Comparison of ENCODE assay signal across 8 mouse cellular contexts in the genomic region with DNA sequence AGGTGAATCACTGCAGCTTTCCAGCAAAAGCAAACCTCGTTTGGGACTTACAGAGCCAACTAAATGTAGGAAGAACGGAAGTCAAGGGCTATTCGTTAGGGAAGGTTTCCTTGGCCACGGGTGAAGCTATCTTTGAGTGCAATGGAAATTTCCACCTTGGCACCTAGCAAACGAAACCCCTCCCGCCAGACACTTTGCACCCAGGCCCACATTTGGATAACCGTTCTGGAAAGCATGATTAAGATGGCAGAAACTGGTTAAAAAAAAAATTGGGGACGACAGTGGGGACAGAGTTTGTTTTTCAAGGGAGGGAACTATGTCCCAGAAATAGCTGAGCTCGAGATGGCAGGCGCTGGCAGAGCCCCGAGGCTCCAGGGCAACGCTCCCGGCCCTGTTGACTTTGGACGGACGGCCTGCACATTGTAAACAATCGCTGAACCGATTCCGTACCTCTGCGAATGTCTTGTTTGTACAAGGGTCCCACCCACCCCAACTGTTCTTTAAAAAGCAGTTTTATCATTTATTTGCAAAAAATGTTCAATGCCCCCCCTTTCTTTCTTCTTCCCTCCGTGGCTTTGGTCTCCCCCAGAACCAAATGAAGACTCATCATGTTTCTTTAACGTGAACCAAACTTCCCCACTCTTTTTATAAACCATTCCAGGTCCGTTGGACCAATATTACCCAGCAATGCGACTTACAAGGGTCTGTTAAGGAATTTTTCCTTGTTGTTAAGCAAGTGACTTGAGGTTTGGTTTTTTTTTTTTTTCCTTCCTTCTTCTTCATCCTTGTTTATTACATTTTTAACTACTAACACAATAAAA. TPM values are rescaled to one million over a fixed set of nuclear protein-coding genes. Genes with fewer than 3 reads are reported as not detected.
DNase-seq lines count a peak whose midpoint lies in the region; ATAC-seq lines count a peak whose summit lies in the region.

No protein-coding gene starts in this region.

- peak; percentile 64; the same call in 1 of the 2 replicates for ATAC-seq in liver, embryonic 16.5 days (ENCODE audit: low read depth)
- ATAC-seq in neural tube, embryonic 14.5 days (ENCODE audit: low read depth) = no peak

- DNase-seq in adrenal gland, postnatal 10 days = peak; percentile 50
- no peak for DNase-seq in adrenal gland, adult 18-20 months (ENCODE audit: low spot score in 2 of 2)
- peak; percentile 26 to 39 for DNase-seq in cerebellum, postnatal 25 days
- peak; percentile 55 for DNase-seq in heart, adult 8-10 months (ENCODE audit: low spot score)
- DNase-seq in kidney, adult 11 months = peak; percentile 70
- no peak for DNase-seq in right cerebral cortex, postnatal 25 days

- H3K4me1 ChIP-seq in liver, embryonic 16.5 days (ENCODE audit: control insufficient read depth, low read depth, low read length) = no peaks in the 10 kb centered on the region; the same call in 1 of the 2 replicates
- peaks cover 10% of the 10 kb centered on the region; the same call in 1 of the 2 replicates for H3K4me1 ChIP-seq in neural tube, embryonic 14.5 days (ENCODE audit: control insufficient read depth, insufficient read depth, low read length)

- H3K27me3 ChIP-seq in liver, embryonic 16.5 days (ENCODE audit: control insufficient read depth, insufficient read depth, low read depth, low read length) = no peaks in the 10 kb centered on the region
- no peaks in the 10 kb centered on the region for H3K27me3 ChIP-seq in neural tube, embryonic 14.5 days (ENCODE audit: control insufficient read depth, insufficient read depth, low read length)

- no peaks in the 10 kb centered on the region for H3K9me3 ChIP-seq in liver, embryonic 16.5 days (replicated peaks; ENCODE audit: control insufficient read depth, low read length)
- H3K9me3 ChIP-seq in neural tube, embryonic 14.5 days (ENCODE audit: control insufficient read depth, low read length) = no peaks in the 10 kb centered on the region

- 32% methylated on average over 23 of the region's 23 CpGs for WGBS in liver, embryonic 16.5 days (ENCODE audit: insufficient replicate concordance)
- 15% methylated on average over 23 of the region's 23 CpGs for WGBS in neural tube, embryonic 14.5 days

- H3K27ac ChIP-seq in liver, embryonic 16.5 days (ENCODE audit: low read length) = peak overlapping the region; percentile 53
- H3K27ac ChIP-seq in neural tube, embryonic 14.5 days (ENCODE audit: low read depth, low read length) = peak overlapping the region; percentile 67

- peak overlapping the region; percentile 46 for H3K4me2 ChIP-seq in liver, embryonic 16.5 days (ENCODE audit: low read depth, low read length)
- peak overlapping the region; percentile 48 for H3K4me2 ChIP-seq in neural tube, embryonic 14.5 days (ENCODE audit: low read depth, low read length)

- no peak overlapping the region for H3K4me3 ChIP-seq in liver, embryonic 16.5 days (ENCODE audit: low read depth, low read length)
- no peak overlapping the region; the same call in 1 of the 2 replicates for H3K4me3 ChIP-seq in neural tube, embryonic 14.5 days (ENCODE audit: low read depth, low read length)

- H3K9ac ChIP-seq in liver, embryonic 16.5 days (ENCODE audit: low read depth, low read length) = no peak overlapping the region
- no peak overlapping the region for H3K9ac ChIP-seq in neural tube, embryonic 14.5 days (replicated peaks; ENCODE audit: low read depth, low read length)

- no peaks in the 10 kb centered on the region for H3K36me3 ChIP-seq in liver, embryonic 16.5 days (ENCODE audit: control insufficient read depth, insufficient read depth)
- no peaks in the 10 kb centered on the region for H3K36me3 ChIP-seq in neural tube, embryonic 14.5 days (ENCODE audit: control insufficient read depth, insufficient read depth, low read length)

RNA-seq across cellular contexts. Expression of gene Skor1, which starts 57.5 kb away (rescaled TPM):
- under 1 TPM; 0.09 to 0.18 TPM for total RNA-seq in adrenal gland, postnatal 10 days (2021)
- under 1 TPM; 0.06 to 0.10 TPM for total RNA-seq in adrenal gland, adult 18-20 months (2021)
- under 1 TPM in 3 of 4 experiments, not detected in 1; 0.08 to 0.20 (median 0.12) TPM for total RNA-seq in heart, adult 8-10 months (2022)
- not detected in 2 replicates for polyA plus RNA-seq in liver, embryonic 16.5 days (2015; fragmentation: Nextera tagmentation; extraction: Ambion mirVana)
- polyA plus RNA-seq in neural tube, embryonic 14.5 days (2014; fragmentation: Nextera tagmentation; extraction: Ambion mirVana) = 22.7 and 23.2 TPM in 2 replicates

Comparison
In these comparisons a context has a peak if more than half of its experiments do, and no peak if none do; other contexts are left out.
1. DNase-seq: peak in adrenal gland, postnatal 10 days (single experiment), cerebellum, postnatal 25 days (2 of 2), heart, adult 8-10 months (single experiment) and kidney, adult 11 months (single experiment); none in adrenal gland, adult 18-20 months (0 of 2) and right cerebral cortex, postnatal 25 days (single experiment).